Mouse (Mus musculus) heart, postnatal 0 days (tissue): ENCODE results near the gene Nos1ap.

Source experiments
- CTCF ChIP-seq: IDR thresholded peaks from 2 replicates; pipeline ENCODE4 v1.5.1; 2016; ENCODE audit warnings: antibody characterized with exemption, control low read depth, low read depth
- EP300 ChIP-seq: IDR thresholded peaks from 2 replicates; pipeline ENCODE4 v1.6.1; 2016; ENCODE audit warnings: antibody characterized with exemption, low read depth

GRCm38 (mm10) chr1:170535221-170535620 lies 54.4 kb downstream of the Nos1ap start:
- TF ChIP-seq CTCF, result no peak
- TF ChIP-seq EP300, result no peak
